Mouse (Mus musculus) embryonic facial prominence, embryonic 13.5 days (tissue): ENCODE measurements around the gene Chp2. TPM values are rescaled to one million over a fixed set of nuclear protein-coding genes. Genes with fewer than 3 reads are reported as not detected.
A peak's percentile ranks its signal among the peaks of the same experiment; 100 is the strongest.

ENCODE experiments used
- ATAC-seq: fragments of 200-750 bp; cut with Nextera tagmentation; 2 replicates; pipeline ENCODE4 v1.8.0; 2017; ENCODE audit warnings: low read depth; ENCODE audit not compliant: insufficient number of reproducible peaks, insufficient read depth, low FRiP score, low TSS enrichment
- H3K27ac ChIP-seq: fragments of 300-500 bp; sonication (generic); 2 replicates; pipeline ENCODE4 v1.5.1; 2015; ENCODE audit warnings: moderate library complexity, mild to moderate bottlenecking, inconsistent platforms
- H3K27me3 ChIP-seq: fragments of 300-500 bp; sonication (generic); 2 replicates; pipeline ENCODE4 v1.6.1; 2015; ENCODE audit warnings: mild to moderate bottlenecking, inconsistent platforms
- H3K36me3 ChIP-seq: fragments of 300-500 bp; sonication (generic); 2 replicates; pipeline ENCODE4 v1.6.1; 2015; ENCODE audit warnings: mild to moderate bottlenecking, inconsistent platforms
- H3K4me1 ChIP-seq: fragments of 300-500 bp; sonication (generic); 2 replicates; pipeline ENCODE4 v1.6.1; 2015; ENCODE audit warnings: inconsistent platforms
- H3K4me2 ChIP-seq: fragments of 300-500 bp; sonication (generic); 2 replicates; pipeline ENCODE4 v1.6.1; 2015; ENCODE audit warnings: moderate library complexity, mild to moderate bottlenecking, inconsistent platforms
- H3K4me3 ChIP-seq: fragments of 300-500 bp; sonication (generic); 2 replicates; pipeline ENCODE4 v1.5.1; 2015; ENCODE audit warnings: mild to moderate bottlenecking, inconsistent platforms
- H3K9ac ChIP-seq: fragments of 300-500 bp; sonication (generic); 2 replicates; pipeline ENCODE4 v1.6.1; 2015; ENCODE audit warnings: mild to moderate bottlenecking, inconsistent platforms
- H3K9me3 ChIP-seq: fragments of 300-500 bp; sonication (generic); 2 replicates; pipeline ENCODE4 v1.6.1; 2016; ENCODE audit warnings: inconsistent platforms
- WGBS: fragments of 180-500 bp; shearing (Covaris S2); methylation state at CpG from one replicate; pipeline ENCODE4 v1.1.7; 2015; ENCODE audit warnings: mixed read lengths; 5-methylcytosine and 5-hydroxymethylcytosine counted together
- polyA plus RNA-seq: library from polyadenylated mRNA; unstranded; fragments of >200 nt; fragmentation: Nextera tagmentation; extraction: Ambion mirVana; gene quantifications from 2 replicates; pipeline ENCODE4 v1.2.1, GENCODE M21; 2015

Chp2 gene
- 0.48 TPM in 1 of 2 replicates, not detected in the other for polyA plus RNA-seq

- no peaks in the 10 kb centered on the region for H3K36me3 ChIP-seq
- H3K9me3 ChIP-seq: no peaks in the 10 kb centered on the region
- peaks cover 4% of the 10 kb centered on the region; the same call in 1 of the 2 replicates for H3K4me1 ChIP-seq
- WGBS: 23% methylated on average over 20 of the region's 20 CpGs
- no peak within 1 kb of the TSS for H3K9ac ChIP-seq
- H3K4me3 ChIP-seq: peak within 1 kb of the TSS; percentile 11; the same call in 1 of the 2 replicates
- no peak for ATAC-seq
- peaks cover 20% of the 10 kb centered on the region for H3K27me3 ChIP-seq
- peak within 1 kb of the TSS; percentile 42 for H3K4me2 ChIP-seq
- no peak within 1 kb of the TSS for H3K27ac ChIP-seq
Measured at GRCm38 (mm10) chr7:122219315-122219801, at the start of gene Chp2. Gene Chp2 (plus strand): TSS chr7:122219496.

DNA sequence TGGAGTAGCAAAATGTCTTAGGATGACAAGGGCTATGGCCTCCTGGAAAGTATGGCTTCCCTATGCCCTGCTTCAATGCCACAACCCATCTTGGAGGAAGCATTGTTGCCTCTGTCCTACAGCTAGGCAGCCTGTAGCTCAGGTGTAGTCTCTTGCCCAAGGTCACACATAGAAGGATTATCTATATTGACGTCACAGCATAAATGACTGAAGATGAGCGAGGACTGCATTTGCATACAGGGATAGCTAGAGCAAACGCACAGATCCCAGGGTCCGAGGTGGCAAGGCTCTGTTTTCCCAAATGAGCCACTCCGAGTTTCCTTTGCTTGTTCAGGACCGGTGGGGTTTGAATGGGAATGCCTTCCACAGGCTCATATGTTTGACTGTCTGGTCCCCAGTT, 48.6 kb upstream of the Chp2 start:
- WGBS: 85% methylated on average over 6 of the region's 6 CpGs
- no peak overlapping the region for H3K4me3 ChIP-seq
- no peak for ATAC-seq
- no peak overlapping the region for H3K9ac ChIP-seq
- H3K27ac ChIP-seq: no peak overlapping the region
- no peak overlapping the region for H3K4me2 ChIP-seq
- no peaks in the 10 kb centered on the region for H3K4me1 ChIP-seq
- H3K36me3 ChIP-seq: peaks cover 47% of the 10 kb centered on the region
- no peaks in the 10 kb centered on the region for H3K27me3 ChIP-seq
- no peaks in the 10 kb centered on the region for H3K9me3 ChIP-seq

GRCm38 (mm10) chr7:122171613-122172012, 47.7 kb upstream of the Chp2 start:
- H3K4me2 ChIP-seq: no peak overlapping the region
- no peaks in the 10 kb centered on the region for H3K4me1 ChIP-seq
- WGBS: 70% methylated on average over 10 of the region's 10 CpGs
- H3K4me3 ChIP-seq: no peak overlapping the region
- H3K9ac ChIP-seq: no peak overlapping the region
- no peak for ATAC-seq
- H3K27me3 ChIP-seq: no peaks in the 10 kb centered on the region
- H3K27ac ChIP-seq: no peak overlapping the region
- H3K36me3 ChIP-seq: peaks cover 38% of the 10 kb centered on the region
- no peaks in the 10 kb centered on the region for H3K9me3 ChIP-seq

DNA sequence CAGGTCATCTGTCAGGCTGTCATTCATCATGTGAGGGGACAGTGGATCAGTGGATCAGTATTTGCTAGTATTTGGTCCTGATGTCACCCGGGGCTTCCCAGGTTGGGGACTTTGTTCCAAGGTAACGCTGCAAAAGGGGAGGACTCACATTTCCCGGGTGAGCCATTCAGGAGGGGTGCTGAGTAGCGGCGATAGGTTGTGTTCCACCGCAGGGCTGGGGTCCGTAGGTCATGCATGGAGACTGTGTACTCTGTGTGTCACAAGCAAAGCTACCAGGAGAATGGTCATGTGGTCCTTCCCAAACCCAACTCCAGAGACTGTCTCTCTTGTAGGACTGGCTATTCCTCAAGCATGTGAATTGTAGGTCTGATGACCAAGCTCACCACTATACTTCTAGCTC, 38.6 kb upstream of the Chp2 start:
- no peak overlapping the region for H3K27ac ChIP-seq
- no peaks in the 10 kb centered on the region for H3K27me3 ChIP-seq
- no peak overlapping the region for H3K4me2 ChIP-seq
- H3K4me1 ChIP-seq: 0 out of 2 replicates have a peak, but pooled peaks cover 3% of the 10 kb centered on the region
- no peaks in the 10 kb centered on the region for H3K9me3 ChIP-seq
- H3K36me3 ChIP-seq: no peaks in the 10 kb centered on the region
- no peak overlapping the region for H3K4me3 ChIP-seq
- WGBS: 87% methylated on average over 7 of the region's 7 CpGs
- no peak for ATAC-seq
- H3K9ac ChIP-seq: no peak overlapping the region

GRCm38 (mm10) chr7:122184569-122184968, 34.7 kb upstream of the Chp2 start:
- Histone ChIP-seq H3K4me1 (0 out of 2 replicates have a peak, but pooled peaks cover 4% of the 10 kb centered on the region), H3K27ac (no peak overlapping the region), H3K4me3 (no peak overlapping the region), H3K4me2 (no peak overlapping the region), H3K36me3 (no peaks in the 10 kb centered on the region), H3K9me3 (no peaks in the 10 kb centered on the region; the same call in 1 of the 2 replicates), H3K27me3 (no peaks in the 10 kb centered on the region), H3K9ac (no peak overlapping the region)
- no peak for ATAC-seq
- WGBS: 73% methylated on average over 5 of the region's 5 CpGs

DNA sequence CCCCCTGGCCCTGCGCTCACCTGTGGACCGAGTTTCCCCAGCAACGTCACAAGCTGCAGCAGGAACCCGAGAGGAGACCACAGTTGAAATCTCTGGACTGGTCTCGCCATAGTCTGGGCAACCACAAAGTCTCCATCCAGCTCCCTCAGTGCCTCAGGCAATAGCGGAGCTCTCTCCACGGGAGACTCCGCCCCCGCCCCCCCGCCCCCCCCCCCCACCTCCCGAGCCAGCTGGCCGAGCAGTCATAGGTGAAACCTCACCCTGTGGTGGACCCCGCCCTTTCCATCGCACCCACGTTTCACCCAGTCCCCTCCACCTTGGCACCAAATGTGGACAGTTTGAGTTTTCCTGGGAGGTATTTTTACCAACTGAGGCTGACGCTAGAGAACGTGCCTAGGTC, 33.3 kb upstream of the Chp2 start, which contains the start of gene Ern2:
Ern2 (minus strand) TSS at position 165 of the 400 bp plus-strand sequence.
- Histone ChIP-seq H3K4me2 (peak within 1 kb of the TSS; percentile 49), H3K9me3 (no peaks in the 10 kb centered on the region; the same call in 1 of the 2 replicates), H3K36me3 (no peaks in the 10 kb centered on the region), H3K27ac (no peak within 1 kb of the TSS), H3K4me1 (0 out of 2 replicates have a peak, but pooled peaks cover 4% of the 10 kb centered on the region), H3K27me3 (no peaks in the 10 kb centered on the region), H3K9ac (no peak within 1 kb of the TSS), H3K4me3 (no peak within 1 kb of the TSS)
- WGBS: 12% methylated on average over 12 of the region's 17 CpGs
- ATAC-seq: no peak

- Histone ChIP-seq H3K36me3 (no peaks in the 10 kb centered on the region), H3K9me3 (no peaks in the 10 kb centered on the region; the same call in 1 of the 2 replicates), H3K4me3 (no peak overlapping the region), H3K9ac (no peak overlapping the region), H3K27me3 (no peaks in the 10 kb centered on the region), H3K4me1 (0 out of 2 replicates have a peak, but pooled peaks cover 4% of the 10 kb centered on the region), H3K27ac (no peak overlapping the region), H3K4me2 (no peak overlapping the region)
- 25% methylated on average over 7 of the region's 7 CpGs for WGBS
- no peak for ATAC-seq
Measured at GRCm38 (mm10) chr7:122189484-122189883, 29.8 kb upstream of the Chp2 start.

DNA sequence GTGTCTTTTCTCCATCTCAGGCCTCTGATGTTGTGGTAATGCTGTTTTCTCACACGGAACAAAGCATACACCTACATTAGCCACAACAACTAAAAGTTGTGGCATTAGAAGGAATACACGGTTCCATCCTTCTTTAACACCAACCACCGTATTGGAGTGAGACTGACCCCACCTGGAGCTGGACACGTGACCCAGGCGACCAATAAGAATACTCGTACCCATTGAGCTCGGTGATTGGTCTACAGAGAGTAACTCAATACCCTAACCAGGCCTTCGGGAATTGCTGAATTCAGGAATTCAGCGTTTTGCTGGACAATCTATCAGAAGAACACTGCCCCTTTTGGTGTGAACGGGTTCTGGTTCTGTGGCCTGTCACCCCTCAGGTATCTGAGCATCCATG, 28.2 kb upstream of the Chp2 start:
- no peaks in the 10 kb centered on the region for H3K27me3 ChIP-seq
- H3K9me3 ChIP-seq: no peaks in the 10 kb centered on the region; the same call in 1 of the 2 replicates
- H3K4me3 ChIP-seq: no peak overlapping the region
- H3K9ac ChIP-seq: no peak overlapping the region
- no peak overlapping the region for H3K4me2 ChIP-seq
- H3K36me3 ChIP-seq: no peaks in the 10 kb centered on the region
- 60% methylated on average over 10 of the region's 10 CpGs for WGBS
- no peak for ATAC-seq
- no peaks in the 10 kb centered on the region for H3K4me1 ChIP-seq
- H3K27ac ChIP-seq: no peak overlapping the region

DNA sequence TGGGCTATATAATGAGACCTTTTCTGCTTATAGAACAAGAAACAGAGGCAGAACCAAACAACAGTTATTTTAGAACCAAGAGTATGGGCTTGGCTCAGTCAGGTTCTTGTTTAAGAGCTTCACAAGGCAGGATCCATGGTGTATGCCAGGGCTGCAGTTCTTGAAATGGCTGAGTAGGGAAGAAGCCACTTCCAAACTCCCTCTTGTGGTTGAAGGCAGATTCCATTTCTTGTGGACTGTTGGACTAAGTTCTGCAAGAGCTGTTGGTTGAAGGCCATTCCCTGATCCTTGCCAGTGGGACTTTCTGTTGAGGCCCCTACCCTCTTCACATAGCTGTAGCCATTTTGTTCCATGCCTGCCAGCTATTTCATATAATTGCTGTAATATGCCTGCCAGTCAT, 25.4 kb upstream of the Chp2 start:
- no peak overlapping the region for H3K9ac ChIP-seq
- ATAC-seq: no peak
- no peaks in the 10 kb centered on the region for H3K36me3 ChIP-seq
- H3K4me3 ChIP-seq: no peak overlapping the region
- no peak overlapping the region for H3K4me2 ChIP-seq
- no peak overlapping the region for H3K27ac ChIP-seq
- no peaks in the 10 kb centered on the region for H3K27me3 ChIP-seq
- no peaks in the 10 kb centered on the region; the same call in 1 of the 2 replicates for H3K9me3 ChIP-seq
- no peaks in the 10 kb centered on the region for H3K4me1 ChIP-seq

DNA sequence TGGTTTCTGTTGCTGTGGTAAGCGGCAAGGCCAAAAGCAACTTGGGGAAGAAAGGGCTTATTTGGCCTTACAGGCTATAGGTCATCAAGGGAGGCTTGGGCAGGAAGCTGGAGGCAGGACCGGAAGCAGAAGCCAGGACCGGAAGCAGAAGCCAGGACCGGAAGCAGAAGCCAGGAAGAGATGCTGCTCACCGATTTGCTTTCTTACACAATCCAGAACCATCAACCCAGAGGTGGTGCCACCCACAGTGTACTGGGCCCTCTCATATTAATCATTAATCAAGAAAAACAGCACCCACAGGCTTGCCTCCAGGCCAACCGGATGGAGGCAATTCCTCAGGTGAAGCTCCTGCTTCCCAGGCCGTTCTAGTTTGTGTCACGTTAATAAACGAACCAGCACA, 22.5 kb upstream of the Chp2 start:
- H3K36me3 ChIP-seq: no peaks in the 10 kb centered on the region
- H3K9me3 ChIP-seq: no peaks in the 10 kb centered on the region; the same call in 1 of the 2 replicates
- 80% methylated on average over 9 of the region's 9 CpGs for WGBS

GRCm38 (mm10) chr7:122197306-122197705, 22.0 kb upstream of the Chp2 start:
- Histone ChIP-seq H3K9me3 (no peaks in the 10 kb centered on the region; the same call in 1 of the 2 replicates), H3K36me3 (no peaks in the 10 kb centered on the region), H3K4me3 (no peak overlapping the region), H3K4me2 (no peak overlapping the region), H3K27ac (no peak overlapping the region), H3K27me3 (no peaks in the 10 kb centered on the region), H3K4me1 (no peaks in the 10 kb centered on the region), H3K9ac (no peak overlapping the region)
- WGBS: 34% methylated on average over 4 of the region's 4 CpGs
- ATAC-seq: no peak

More for the DNA sequence above, 22.5 kb upstream of the Chp2 start:
- H3K4me2 ChIP-seq: no peak overlapping the region
- no peak overlapping the region for H3K9ac ChIP-seq
- no peaks in the 10 kb centered on the region for H3K27me3 ChIP-seq
- H3K4me3 ChIP-seq: no peak overlapping the region
- H3K27ac ChIP-seq: no peak overlapping the region
- ATAC-seq: no peak
- H3K4me1 ChIP-seq: no peaks in the 10 kb centered on the region

DNA sequence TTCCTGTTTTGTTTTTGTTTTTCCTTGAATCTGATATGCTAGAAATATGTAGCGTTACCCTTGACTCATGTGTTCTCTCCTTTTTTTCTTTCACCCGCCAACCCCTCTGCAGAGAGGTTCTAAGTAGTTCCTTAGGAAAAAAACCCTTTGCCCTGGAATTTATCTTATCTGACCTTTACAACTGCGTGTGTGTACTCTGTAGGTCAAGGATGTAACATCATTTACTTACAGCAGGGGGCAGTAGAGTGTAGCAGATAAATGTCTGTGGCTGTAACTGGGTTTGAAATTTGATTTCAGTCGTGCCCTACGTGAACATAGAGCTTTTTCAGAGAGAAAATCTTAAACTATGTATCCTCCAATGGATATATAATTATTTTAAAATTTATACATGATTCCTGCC, 20.0 kb upstream of the Chp2 start:
- Histone ChIP-seq H3K4me2 (no peak overlapping the region), H3K27ac (no peak overlapping the region), H3K9ac (no peak overlapping the region), H3K9me3 (no peaks in the 10 kb centered on the region; the same call in 1 of the 2 replicates), H3K36me3 (no peaks in the 10 kb centered on the region), H3K4me1 (no peaks in the 10 kb centered on the region), H3K27me3 (no peaks in the 10 kb centered on the region), H3K4me3 (no peak overlapping the region)
- WGBS: 30% methylated on average over 5 of the region's 5 CpGs
- ATAC-seq: no peak
